Mouse (Mus musculus) heart, postnatal 25 days (tissue): ENCODE data around the gene Atf7ip. TPM values are rescaled to one million over a fixed set of nuclear protein-coding genes. Genes with fewer than 3 reads are reported as not detected.
"Not testable (repeated sequence)": the region's sequence is repeated elsewhere in the genome, so short reads cannot be mapped to it uniquely, and the experiment has no call there.

Experiments used
- DNase-seq: peaks from one replicate; pipeline ENCODE4 v3.0.0; 2022; ENCODE audit warnings: low spot score
- intact Hi-C: fragments of 180-260 bp; cut with DNase I; formaldehyde crosslinking; loops from one replicate; pipeline ENCODE4 v1.15.1; 2025
- total RNA-seq, 2 experiments: library from RNA; stranded (reverse); gene quantifications; 2 replicates each; pipeline ENCODE4 v1.2.3; 2021

The Atf7ip gene
- total RNA-seq, result 10 to 100 TPM; 79.8 to 92.6 TPM

DNA sequence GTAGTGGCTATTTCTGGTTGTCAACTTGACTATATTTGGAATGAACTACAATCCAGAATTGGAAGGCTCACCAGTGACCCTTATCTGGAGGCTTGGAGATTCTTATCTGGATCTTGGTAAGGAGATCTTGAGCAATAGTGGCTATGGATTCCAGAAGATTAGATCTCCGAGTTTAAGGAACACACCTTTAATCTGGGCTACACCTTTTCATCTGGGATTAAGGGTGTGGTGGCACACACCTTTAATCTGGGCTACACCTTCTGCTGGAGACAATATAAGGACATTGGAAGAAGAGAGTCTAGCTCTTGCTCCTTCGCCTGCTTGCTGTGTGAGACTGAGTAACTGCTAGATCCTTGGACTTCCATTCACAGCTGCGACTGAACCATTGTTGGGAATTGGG, at the start of gene Atf7ip:
Gene Atf7ip (plus strand): TSS at position 301 of the 400 bp plus-strand sequence.
- DNase-seq, intact Hi-C loops: not testable (repeated sequence)

DNA sequence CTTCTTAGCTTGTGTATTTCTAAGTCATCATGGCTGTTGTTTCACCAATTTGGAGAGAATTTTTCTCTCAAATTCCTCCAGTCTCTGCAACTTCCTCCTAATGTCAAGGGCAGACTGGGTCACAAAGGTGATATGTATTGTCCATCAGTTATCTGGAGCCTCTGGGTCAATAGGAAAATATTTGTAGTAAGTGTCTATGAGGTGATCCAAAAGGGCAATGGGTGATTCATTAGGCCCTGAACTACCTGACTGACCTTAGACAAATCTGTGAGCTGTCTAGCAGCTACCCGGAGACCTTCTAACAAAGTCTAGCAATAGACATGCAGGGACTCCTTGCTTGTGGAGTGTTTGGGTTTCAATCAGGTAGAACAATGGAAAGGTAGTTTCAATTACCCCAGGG, 49.7 kb upstream of the Atf7ip start:
- intact Hi-C loops, result no loop called here

DNA sequence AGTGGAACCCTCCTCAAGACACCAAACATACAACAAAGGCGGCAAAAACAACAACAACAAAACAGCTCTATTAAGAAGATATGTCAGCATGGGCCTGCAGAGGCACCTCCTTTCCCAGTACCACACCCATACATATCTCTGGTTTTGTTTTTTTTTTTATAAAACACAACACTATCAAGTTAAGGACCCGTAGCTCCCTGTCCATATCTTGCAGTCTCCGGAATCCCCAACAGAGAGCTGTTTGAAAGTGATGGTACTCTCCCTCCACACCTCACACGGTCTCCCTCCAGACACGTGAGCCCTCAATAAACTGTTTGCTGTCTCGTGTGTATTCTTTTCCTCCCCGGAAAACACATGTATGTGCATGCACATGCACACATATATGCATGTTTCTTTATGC, 46.8 kb upstream of the Atf7ip start:
- no peak for DNase-seq
- intact Hi-C loops, result no loop called here

More for the DNA sequence above, 49.7 kb upstream of the Atf7ip start:
- no peak for DNase-seq

DNA sequence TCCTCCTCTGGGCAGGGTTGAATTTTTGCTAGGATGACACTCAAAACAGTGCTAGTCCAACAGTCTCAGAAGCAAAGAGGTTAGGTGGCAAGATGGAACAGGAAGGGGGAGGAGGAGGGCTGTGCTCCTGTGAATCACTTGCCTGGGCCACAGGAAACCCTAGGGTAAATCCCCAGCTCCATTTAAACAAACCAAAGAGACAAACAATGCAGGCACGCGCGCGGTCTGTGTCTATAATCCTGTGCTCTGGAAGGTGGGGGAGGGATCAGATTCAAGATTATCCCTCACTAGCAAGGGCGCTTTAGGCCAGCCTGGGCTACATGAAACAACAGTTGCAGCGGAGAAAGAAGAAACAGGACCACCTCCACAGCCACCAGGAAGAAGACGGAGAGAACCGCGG, 42.5 kb upstream of the Atf7ip start:
- intact Hi-C loops, result no loop called here
- DNase-seq, result no peak

DNA sequence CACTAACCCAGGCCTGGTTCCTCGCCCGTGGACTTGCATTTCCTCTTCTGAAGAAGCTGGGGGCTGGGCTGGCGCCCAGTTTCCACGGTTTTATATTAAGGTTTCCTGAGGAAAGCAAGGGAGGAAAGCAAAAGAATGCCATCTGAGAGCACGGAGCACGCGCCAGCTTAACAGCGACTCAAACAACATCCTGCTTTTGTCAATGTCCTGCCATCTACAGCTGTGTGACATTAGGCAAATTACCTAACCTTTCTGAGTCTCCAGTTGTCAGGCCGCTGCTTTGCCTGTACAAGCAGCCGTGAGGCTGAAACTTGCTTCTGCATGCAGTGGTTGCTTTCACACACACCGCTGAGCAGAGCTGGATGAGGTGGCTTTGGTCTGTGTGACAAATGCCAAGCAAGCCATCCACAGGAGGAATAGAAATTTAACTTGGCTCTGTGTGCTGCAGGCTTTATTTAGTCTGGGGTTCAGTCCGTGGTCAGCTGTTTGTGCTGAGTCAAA, 41.8 kb upstream of the Atf7ip start:
- intact Hi-C loops, result loop anchor here (2.0 kb wide), 1 partner anchor 41 kb away; no protein-coding TSS in a partner anchor
- peak; percentile 23 for DNase-seq

DNA sequence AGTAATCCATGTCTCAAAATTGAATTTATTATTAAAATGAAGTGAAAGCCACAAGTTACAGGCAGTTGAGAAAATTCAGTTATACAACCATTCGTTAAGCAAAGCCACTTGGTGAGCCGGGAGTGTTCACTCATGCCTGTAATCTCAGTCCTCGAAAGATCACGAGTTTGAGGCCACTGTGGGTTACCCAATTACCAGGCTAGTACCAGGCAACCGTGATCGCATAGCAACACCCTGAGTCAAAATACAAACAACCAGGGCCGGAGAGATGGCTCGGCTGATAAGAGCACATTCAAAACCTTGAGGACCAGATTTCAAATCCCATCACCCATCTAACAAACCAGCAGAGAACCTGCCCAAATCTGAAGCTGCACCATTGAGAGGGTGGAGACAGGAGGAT, 40.9 kb upstream of the Atf7ip start:
- intact Hi-C loops, result loop anchor here (2.0 kb wide), 1 partner anchor 42 kb away; no protein-coding TSS in a partner anchor
- no peak for DNase-seq

DNA sequence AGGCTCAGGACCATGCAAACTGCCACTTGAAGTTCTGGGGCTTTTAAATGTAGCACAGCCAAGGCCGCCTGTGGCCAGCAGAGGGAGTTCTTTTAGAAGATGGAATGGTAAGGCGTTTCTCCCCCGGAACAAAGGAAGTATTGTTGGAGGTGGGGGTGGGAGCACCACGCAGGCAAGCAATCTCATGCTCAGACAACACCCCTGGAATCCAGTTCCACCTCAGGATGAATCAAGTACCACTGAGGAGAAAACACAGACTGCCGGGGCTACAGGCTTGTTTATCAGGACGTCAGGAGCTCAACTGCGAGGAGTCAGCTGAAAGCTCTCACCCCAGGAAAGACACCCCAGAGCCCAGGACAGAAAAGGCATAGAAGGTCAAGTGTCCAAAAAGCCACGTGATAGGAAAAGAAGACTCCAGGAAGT, 40.0 kb upstream of the Atf7ip start:
- DNase-seq, result peak; percentile 40
- intact Hi-C loops, result loop anchor here (1.0 to 2.0 kb wide), 2 partner anchors 43 to 52 kb away; no protein-coding TSS in a partner anchor

DNA sequence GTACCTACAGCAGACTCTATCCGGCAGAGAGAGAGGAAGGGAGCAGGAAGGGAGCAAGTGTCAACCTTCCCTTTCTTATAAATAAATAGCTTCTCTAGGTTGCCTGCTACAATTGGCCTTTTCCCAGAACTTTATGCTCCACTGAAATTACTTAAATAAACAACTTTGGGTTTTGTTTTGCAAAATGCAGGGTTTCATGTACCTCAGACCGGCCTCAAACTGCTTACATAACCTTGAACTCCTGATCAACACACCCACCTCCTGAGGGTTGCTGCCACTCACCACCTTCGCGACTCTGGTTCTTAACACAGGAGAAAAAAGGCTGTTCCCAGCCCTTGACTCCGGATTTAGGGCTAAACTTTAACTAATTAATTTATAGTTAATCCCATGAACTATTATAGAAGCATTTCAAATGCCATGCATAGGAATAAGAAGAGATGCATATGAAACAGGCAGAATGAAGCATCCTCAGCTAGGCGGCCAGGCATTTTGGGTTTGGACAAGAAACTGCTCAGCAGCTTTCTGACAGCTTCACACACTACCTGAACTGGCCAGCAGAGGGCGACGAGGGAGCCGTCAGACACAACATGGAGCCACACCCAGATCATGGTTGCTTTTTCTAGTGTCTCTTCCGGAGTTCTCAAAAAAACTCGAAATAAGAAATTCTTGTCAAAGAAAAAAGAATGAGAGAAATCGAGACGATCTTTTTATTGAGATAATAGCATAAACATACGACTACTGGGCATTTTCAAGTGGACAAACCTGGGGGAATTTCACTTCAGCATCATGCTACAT, 38.8 kb upstream of the Atf7ip start:
- DNase-seq, result peak; percentile 63
- intact Hi-C loops, result loop anchor here (1.0 kb wide), 1 partner anchor 51 kb away; no protein-coding TSS in a partner anchor

DNA sequence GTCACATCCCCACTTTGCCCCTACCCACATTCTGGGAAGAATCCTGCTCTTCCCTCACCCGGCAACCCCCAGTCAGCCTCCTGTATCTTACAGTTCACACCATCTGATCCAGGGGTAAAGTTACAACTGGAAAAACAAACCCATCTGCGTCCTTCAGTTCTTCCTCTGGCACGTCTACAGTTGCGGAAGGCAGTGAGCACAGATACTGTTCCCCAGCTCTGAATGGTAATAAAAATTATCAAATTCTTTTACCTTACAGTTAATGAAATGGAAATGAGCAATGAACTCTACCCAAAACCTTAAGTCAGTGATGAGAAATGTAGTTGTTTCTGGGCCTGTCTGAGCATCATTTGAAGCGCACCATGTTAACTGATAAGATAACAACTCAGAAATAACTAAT, 38.1 kb upstream of the Atf7ip start:
- intact Hi-C loops, result loop anchor here (1.0 kb wide), 2 partner anchors 64 to 86 kb away; no protein-coding TSS in a partner anchor
- no peak for DNase-seq

DNA sequence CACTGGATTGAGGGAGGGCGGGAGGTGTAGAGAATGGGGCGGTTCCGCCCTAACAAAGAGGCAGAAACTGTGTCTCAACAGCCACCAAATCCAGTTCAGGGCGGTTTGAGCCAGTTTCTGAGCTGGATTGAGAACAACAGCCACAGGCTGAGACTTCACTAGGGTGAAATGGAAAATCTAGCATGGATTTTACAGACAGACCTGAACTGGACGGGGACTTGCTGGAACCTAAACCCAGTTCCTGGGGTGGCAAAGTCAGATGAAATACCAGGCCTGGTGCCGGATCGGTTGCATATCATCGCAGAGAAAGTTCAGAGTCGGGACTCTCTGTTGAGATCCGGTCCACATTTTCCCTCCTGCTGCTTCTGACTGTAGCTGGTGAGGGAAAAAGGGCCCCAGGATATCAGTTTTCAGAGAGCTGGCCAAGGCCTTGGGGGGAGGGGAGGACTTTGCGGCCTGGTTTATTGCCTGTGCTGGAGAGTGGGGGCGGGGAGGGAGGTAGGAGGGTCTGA, 37.5 kb upstream of the Atf7ip start:
- intact Hi-C loops, result loop anchor here (1.0 kb wide), 2 partner anchors 64 to 86 kb away; no protein-coding TSS in a partner anchor
- DNase-seq, result peak; percentile 80

DNA sequence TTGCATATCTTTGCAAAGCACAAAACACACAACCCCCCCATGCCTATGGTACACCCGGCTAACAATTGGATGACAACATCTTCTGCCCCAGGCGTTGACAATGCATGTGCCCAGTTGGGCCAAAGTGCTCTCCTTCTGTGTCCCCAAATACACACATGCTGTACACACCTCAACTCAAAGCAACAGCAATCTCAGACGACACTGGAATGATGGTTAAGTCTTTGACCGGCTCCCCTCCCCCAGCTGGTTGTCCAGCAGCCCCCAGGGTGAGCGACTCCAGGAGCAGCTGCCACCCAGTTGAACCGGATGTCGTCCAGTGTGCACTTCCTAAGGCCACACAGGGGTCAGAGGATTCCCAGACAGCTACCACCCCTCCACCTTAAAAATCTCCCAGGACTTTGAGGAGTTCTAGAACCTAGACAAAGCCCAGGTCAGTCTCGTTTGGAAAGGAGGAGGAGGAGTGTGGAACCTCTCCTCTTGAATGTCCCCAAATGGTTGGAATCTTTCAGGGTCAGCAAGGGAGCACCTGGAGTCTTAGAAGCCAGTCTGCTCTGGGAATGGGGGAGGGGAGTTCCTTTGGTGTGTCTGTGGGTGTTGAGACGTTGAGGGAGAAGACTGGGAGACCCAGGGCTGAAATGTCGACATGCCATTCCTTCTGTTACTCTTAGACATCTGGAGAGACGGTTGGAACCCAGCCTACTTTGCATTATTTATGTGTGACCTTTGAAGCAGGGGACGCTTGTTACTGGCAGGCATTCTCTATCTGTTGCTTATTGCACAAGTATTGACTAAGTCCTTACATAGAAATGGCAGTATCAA, 36.8 kb upstream of the Atf7ip start:
- intact Hi-C loops, result loop anchor here (1.0 kb wide), 2 partner anchors 63 to 85 kb away; no protein-coding TSS in a partner anchor

DNA sequence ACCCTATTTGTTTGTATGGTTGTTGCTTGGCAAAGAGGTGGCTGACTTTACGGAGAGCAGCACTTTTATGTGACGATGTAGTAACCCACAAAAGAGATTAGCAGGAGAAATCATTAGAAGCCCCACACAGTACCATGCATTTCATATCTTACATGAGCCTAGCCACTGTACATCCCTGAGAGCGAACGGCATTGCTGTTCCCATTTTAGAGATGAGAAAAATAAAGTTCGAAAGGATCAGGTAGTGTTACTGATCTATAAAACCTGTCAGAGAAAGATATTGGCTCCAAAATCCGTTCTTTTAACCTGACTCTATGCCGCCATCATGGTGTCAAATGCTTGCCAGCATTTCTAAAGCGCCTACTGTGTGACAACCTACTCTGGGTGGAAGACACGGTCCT, 36.2 kb upstream of the Atf7ip start:
- no peak for DNase-seq
- intact Hi-C loops, result no loop called here

More for the DNA sequence above, 36.8 kb upstream of the Atf7ip start:
- no peak for DNase-seq

DNA sequence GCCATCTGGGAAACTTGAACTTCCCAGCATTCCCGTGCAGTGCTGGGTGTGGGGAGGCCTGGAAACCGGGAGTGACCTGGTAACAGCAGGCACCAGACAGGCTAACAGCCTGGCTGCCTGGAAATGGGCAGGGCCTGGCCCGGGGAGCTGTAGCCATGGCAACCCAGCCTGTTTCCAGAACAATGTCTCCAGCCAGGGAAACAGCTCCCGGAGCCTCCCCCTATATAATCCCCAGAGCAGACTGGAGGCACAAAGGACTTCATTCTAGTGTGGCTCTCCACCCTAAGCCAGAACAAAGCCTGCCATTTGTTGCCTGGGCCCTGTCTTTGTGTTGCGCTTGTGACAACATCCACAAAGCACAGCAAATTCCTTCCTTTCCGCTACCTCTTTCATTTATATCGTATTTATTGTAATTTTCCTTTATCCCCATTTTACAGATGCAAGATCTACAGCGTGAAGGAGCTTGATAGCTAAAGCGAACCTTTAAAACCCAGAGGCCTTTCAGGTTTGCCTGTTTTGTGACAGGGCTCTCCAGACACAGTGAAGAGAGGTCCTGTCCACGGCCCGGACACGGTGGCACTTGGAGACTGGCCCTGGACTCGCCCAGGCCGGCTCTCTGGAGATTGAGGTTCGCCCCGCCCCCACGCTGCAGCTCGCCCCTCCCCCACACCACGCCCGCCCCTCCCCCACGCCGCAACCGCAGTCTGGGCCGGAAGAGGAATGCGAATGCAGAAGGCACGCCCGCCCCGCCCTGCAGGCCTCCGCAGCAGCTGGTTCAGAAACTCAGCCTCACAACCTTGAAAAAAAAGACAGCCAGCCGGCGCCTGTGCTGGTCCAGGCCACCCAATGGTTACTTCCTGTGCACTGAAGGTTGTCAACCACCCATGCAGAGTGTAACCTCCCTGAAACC, 35.4 kb upstream of the Atf7ip start:
- intact Hi-C loops, result no loop called here
- peak; percentile 85 for DNase-seq

DNA sequence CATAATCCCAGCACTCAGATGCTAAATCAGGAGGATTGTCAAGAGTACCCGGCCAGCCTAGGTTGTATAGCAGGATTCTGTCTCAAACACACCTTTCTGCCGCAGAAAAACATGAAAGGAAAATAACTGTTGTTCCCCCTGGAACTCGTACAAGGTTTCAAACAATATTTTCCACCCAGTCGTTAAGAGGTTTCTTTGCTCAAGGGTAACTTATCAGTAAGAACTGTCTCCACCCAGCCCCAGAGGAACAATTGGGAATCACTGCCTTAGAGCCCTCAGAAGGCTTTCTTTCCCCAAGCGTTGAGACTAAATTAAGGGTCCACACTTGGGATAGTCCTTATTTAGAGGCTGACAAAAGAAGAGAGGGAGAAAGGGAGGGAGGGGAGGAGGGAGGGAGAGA, 34.4 kb upstream of the Atf7ip start:
- no peak for DNase-seq
- intact Hi-C loops, result no loop called here

DNA sequence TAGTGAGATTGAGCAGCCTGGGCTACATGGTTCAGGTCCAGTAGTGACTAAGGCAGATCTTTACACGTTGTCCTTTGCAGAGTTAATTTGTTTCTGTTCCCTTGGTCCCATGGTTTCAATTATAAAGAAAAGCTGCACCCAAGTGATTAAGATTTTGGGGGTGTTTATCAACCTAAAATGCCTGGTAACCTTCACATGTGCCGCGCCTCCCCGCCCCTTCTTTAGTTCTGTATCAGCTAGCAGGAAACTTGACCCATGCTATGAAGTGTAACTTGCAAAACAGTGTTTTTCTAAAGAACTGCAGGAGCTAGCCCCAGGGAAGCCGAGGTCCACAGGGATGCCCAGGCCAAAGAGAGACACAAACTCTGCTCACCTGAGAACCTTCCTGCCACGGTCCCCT, 33.2 kb upstream of the Atf7ip start:
- intact Hi-C loops, result no loop called here
- DNase-seq, result no peak

DNA sequence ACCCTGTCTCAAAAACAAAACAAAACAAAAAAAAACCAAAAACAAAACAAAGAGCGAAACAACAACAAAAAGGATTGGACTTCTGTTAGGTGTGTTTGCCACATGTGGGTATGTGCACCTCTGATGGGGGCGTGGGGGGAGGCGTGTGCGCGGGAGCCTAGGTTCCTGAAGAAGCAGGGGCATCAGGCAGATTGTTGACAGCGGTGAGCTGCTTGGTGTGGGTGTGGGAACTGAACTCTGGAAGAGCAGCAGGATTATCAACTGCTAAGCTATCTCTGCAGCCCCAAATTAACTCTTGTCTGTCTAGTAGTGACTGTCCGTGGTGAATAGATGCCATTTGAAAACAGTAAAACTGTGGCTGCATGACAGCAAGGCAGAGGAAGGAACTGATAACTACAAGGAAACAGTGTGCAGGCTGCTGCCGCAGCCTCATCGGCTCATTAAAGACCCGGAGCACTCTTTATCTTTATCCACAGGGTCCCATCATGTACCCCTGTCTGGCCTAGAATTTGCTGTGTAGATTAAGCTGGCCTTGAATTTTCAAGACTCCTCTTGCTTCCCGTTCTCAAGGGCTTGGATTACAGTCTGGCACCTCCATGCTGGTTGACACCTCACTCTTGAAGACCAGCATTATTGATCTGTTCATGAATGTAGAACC, 32.4 kb upstream of the Atf7ip start:
- DNase-seq, result no peak
- intact Hi-C loops, result no loop called here

DNA sequence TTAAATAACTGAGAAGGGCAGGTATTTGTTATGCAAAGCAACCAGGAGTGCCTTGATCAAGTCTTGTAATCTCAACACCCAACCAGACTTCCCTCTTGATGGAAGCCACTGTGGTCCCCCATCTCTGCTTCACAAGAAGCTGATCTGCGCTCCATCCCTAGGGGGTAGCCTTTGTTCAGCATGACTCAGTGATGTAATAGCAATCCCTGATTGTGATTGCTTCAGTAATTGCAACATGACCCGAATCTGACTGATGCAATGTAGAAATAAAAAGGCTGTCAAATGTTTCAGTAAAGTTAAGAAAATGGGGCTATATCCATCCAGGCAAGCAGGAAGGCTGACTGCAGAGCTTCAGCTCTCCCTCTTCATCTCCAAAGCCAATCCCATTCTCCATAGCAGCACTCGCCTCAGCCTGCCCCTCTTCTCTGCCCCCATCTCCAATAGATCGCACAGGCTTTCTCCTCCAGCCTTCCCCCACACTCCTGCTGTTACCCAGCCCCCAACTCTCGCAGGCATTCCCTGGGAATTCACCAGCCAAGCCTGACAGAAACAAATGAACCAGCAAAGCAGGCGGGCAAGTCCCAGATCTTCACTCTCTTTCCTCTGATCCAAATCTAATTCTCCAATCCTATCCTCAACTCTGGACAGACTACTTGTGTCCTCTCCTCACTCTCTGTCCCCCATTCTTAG, 30.7 kb upstream of the Atf7ip start:
- intact Hi-C loops, result no loop called here
- no peak for DNase-seq

DNA sequence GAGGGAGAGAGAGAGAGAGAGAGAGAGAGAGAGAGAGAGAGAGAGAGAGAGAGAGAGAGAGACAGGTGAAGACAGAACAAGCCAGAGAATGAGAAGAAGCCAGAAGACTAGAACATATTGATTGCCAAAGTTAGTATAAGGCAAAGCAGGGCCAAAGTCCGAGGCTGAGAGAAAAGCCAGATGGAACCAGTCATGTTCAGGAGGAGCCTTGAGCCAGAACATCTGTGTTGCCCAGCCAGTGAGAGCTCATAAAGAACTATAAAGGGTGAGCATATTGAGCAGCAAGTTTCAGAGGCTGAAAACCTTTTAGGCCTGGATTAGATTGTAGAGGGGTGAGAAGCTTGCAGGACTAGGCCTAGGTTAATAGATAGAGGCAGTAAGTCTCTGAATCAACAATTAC, 28.1 kb upstream of the Atf7ip start:
- DNase-seq, result no peak
- intact Hi-C loops, result no loop called here
